Mouse (Mus musculus) testis, postnatal 10 days (tissue): ENCODE measurements around the gene Hist1h2ae.
A peak's percentile ranks its signal among the peaks of the same experiment; 100 is the strongest.
"Not testable (repeated sequence)": the region's sequence is repeated elsewhere in the genome, so short reads cannot be mapped to it uniquely, and the experiment has no call there.

Experiments used
- DNase-seq: peaks from one replicate; pipeline ENCODE4 v3.0.0; 2021; ENCODE audit warnings: low spot score

The Hist1h2ae gene

GRCm38 (mm10) chr13:23571022-23571503, at the start of gene Hist1h2ae, which contains the start of gene Hist1h2bg:
Gene Hist1h2ae, minus strand, starts transcription at chr13:23571220.
Gene Hist1h2bg, plus strand, starts transcription at chr13:23571396.
- peak; percentile 58 for DNase-seq

- no peak for DNase-seq
Measured at GRCm38 (mm10) chr13:23620056-23620732, 49.2 kb upstream of the Hist1h2ae start.

- peak; percentile 6 for DNase-seq
Measured at GRCm38 (mm10) chr13:23611638-23612037, 40.6 kb upstream of the Hist1h2ae start.

GRCm38 (mm10) chr13:23610393-23610792, 39.4 kb upstream of the Hist1h2ae start:
- DNase-seq: peak; percentile 6

- peak; percentile 14 for DNase-seq
Measured at GRCm38 (mm10) chr13:23609844-23610243, 38.8 kb upstream of the Hist1h2ae start.

- DNase-seq: peak; percentile 18
Measured at GRCm38 (mm10) chr13:23609209-23609608, 38.2 kb upstream of the Hist1h2ae start.

- peak; percentile 31 for DNase-seq
Measured at GRCm38 (mm10) chr13:23605052-23605451, 34.0 kb upstream of the Hist1h2ae start.

- DNase-seq: peak; percentile 12
Measured at GRCm38 (mm10) chr13:23604452-23604851, 33.4 kb upstream of the Hist1h2ae start.

GRCm38 (mm10) chr13:23603182-23603699, 32.2 kb upstream of the Hist1h2ae start:
- DNase-seq: no peak

GRCm38 (mm10) chr13:23597957-23598356, 26.9 kb upstream of the Hist1h2ae start:
- peak; percentile 89 for DNase-seq

GRCm38 (mm10) chr13:23595622-23596372, 24.8 kb upstream of the Hist1h2ae start:
- DNase-seq: no peak

- no peak for DNase-seq
Measured at GRCm38 (mm10) chr13:23595185-23595584, 24.2 kb upstream of the Hist1h2ae start.

- DNase-seq: no peak
Measured at GRCm38 (mm10) chr13:23593051-23593770, 22.2 kb upstream of the Hist1h2ae start.

GRCm38 (mm10) chr13:23592614-23593013, 21.6 kb upstream of the Hist1h2ae start:
- no peak for DNase-seq

GRCm38 (mm10) chr13:23591886-23592285, 20.9 kb upstream of the Hist1h2ae start:
- DNase-seq: not testable (repeated sequence)

- DNase-seq: no peak
Measured at GRCm38 (mm10) chr13:23591206-23591605, 20.2 kb upstream of the Hist1h2ae start.

- no peak for DNase-seq
Measured at GRCm38 (mm10) chr13:23586940-23587225, 15.9 kb upstream of the Hist1h2ae start.

- no peak for DNase-seq
Measured at GRCm38 (mm10) chr13:23586099-23586939, 15.3 kb upstream of the Hist1h2ae start.

GRCm38 (mm10) chr13:23585442-23586098, 14.6 kb upstream of the Hist1h2ae start:
- DNase-seq: peak; percentile 58

GRCm38 (mm10) chr13:23585029-23585441, 14.0 kb upstream of the Hist1h2ae start:
- DNase-seq: peak; percentile 74

- no peak for DNase-seq
Measured at GRCm38 (mm10) chr13:23584331-23584730, 13.3 kb upstream of the Hist1h2ae start.
